In genomic region chr2:168433392-168433791, GRCm38 (mm10) we compare ENCODE assay signal across 28 mouse cellular contexts.
A peak's percentile ranks its signal among the peaks of the same experiment; 100 is the strongest.
DNase-seq lines count a peak whose midpoint lies in the region; ATAC-seq and TF ChIP-seq lines count a peak whose summit lies in the region.
"Had no signal": no experiment of that assay in that cellular context is flagged by ENCODE, and none has a peak within 500 bp of the region (broad histone marks: within the 10 kb centered on the region; RNA-seq: fewer than 3 reads in every experiment).

No protein-coding gene starts in this region.

- H3K79me2 ChIP-seq in liver, adult 2 months (ENCODE audit: control insufficient read depth, insufficient read depth, low read length) = no peaks in the 10 kb centered on the region

- DNase-seq in liver, adult 2 months (ENCODE audit: extremely low read depth, low read depth, low spot score) = peak; percentile 7
- DNase-seq in kidney, postnatal 25 days = peak; percentile 60 to 81
- no peak for DNase-seq in cerebellum, postnatal 25 days
- no peak for DNase-seq in hindbrain, embryonic 11.5 days (ENCODE audit: low spot score)
- DNase-seq: adrenal gland, postnatal 36 days; cerebellum, adult 9-11 months; gastrocnemius, postnatal 36 days; heart, adult 2 months; heart, postnatal 14 days; liver, embryonic 13.5 days; lung, embryonic 14.5 days; lung, postnatal 36 days; right cerebral cortex, adult 18-20 months; right cerebral cortex, postnatal 4 days had no signal

- H3K27me3 ChIP-seq in intestine, embryonic 16.5 days (replicated peaks; ENCODE audit: control insufficient read depth, insufficient read depth, low read length) = no peaks in the 10 kb centered on the region
- H3K27me3 ChIP-seq in intestine, embryonic 15.5 days (replicated peaks) = no peaks in the 10 kb centered on the region
- no peaks in the 10 kb centered on the region for H3K27me3 ChIP-seq in liver, adult 2 months (ENCODE audit: control insufficient read depth, insufficient read depth, low read length)
- H3K27me3 ChIP-seq in liver, embryonic 12.5 days (replicated peaks) = 0 out of 2 replicates have a peak, but pooled peaks cover 5% of the 10 kb centered on the region
- H3K27me3 ChIP-seq in intestine, postnatal 0 days (replicated peaks; ENCODE audit: control insufficient read depth, insufficient read depth, low read length) = no peaks in the 10 kb centered on the region
- H3K27me3 ChIP-seq in hindbrain, embryonic 11.5 days (ENCODE audit: control insufficient read depth, insufficient read depth, low read length) = no peaks in the 10 kb centered on the region
- H3K27me3 ChIP-seq: hindbrain, embryonic 12.5 days; limb, embryonic 12.5 days; liver, embryonic 13.5 days; neural tube, embryonic 15.5 days; Patski had no signal

- H3K36me3 ChIP-seq in intestine, embryonic 16.5 days (ENCODE audit: control insufficient read depth, insufficient read depth, low read length) = no peaks in the 10 kb centered on the region
- no peaks in the 10 kb centered on the region for H3K36me3 ChIP-seq in intestine, embryonic 15.5 days
- no peaks in the 10 kb centered on the region for H3K36me3 ChIP-seq in liver, adult 2 months (ENCODE audit: control insufficient read depth, insufficient read depth, low read length)
- H3K36me3 ChIP-seq in liver, embryonic 12.5 days = no peaks in the 10 kb centered on the region
- no peaks in the 10 kb centered on the region for H3K36me3 ChIP-seq in intestine, postnatal 0 days (ENCODE audit: control insufficient read depth, insufficient read depth)
- H3K36me3 ChIP-seq in hindbrain, embryonic 11.5 days (ENCODE audit: control insufficient read depth, insufficient read depth, low read length) = no peaks in the 10 kb centered on the region
- H3K36me3 ChIP-seq: embryonic facial prominence, embryonic 10.5 days; G1E; heart, embryonic 13.5 days; hindbrain, embryonic 12.5 days; limb, embryonic 12.5 days; liver, embryonic 13.5 days; midbrain, embryonic 10.5 days; neural tube, embryonic 15.5 days had no signal

- 66% methylated on average over 5 of the region's 5 CpGs for WGBS in intestine, embryonic 16.5 days
- 60% methylated on average over 5 of the region's 5 CpGs for WGBS in intestine, embryonic 15.5 days
- 66% methylated on average over 5 of the region's 5 CpGs for WGBS in liver, adult 2 months
- WGBS in liver, embryonic 12.5 days (ENCODE audit: insufficient replicate concordance) = 58% methylated on average over 5 of the region's 5 CpGs
- 56% methylated on average over 5 of the region's 5 CpGs for WGBS in intestine, postnatal 0 days
- WGBS in hindbrain, embryonic 11.5 days = 74% methylated on average over 5 of the region's 5 CpGs

- no peak for TF ChIP-seq CTCF in liver, adult 2 months (IDR thresholded peaks at IDR 0.05; ENCODE audit: low read depth, low read length)
- TF ChIP-seq CTCF in intestine, postnatal 0 days (IDR thresholded peaks at IDR 0.05; ENCODE audit: low read depth) = peak; percentile 25; the same call in 1 of the 2 replicates

- TF ChIP-seq POLR2A in liver, adult 2 months (IDR thresholded peaks at IDR 0.05; ENCODE audit: extremely low read depth, insufficient read depth, low read length) = no peak

- H3K4me3 ChIP-seq in intestine, embryonic 16.5 days (ENCODE audit: low read length) = no peak overlapping the region
- no peak overlapping the region for H3K4me3 ChIP-seq in intestine, embryonic 15.5 days (replicated peaks)
- H3K4me3 ChIP-seq in liver, adult 2 months (ENCODE audit: insufficient read depth, low read depth, low read length) = no peak overlapping the region
- no peak overlapping the region for H3K4me3 ChIP-seq in liver, embryonic 12.5 days
- H3K4me3 ChIP-seq in intestine, postnatal 0 days (ENCODE audit: low read depth, low read length) = no peak overlapping the region
- H3K4me3 ChIP-seq in hindbrain, embryonic 11.5 days (ENCODE audit: low read depth, low read length) = no peak overlapping the region
- H3K4me3 ChIP-seq: embryonic facial prominence, embryonic 10.5 days; heart, adult 2 months; heart, embryonic 13.5 days; hindbrain, embryonic 12.5 days; limb, embryonic 12.5 days; liver, embryonic 13.5 days; midbrain, embryonic 10.5 days; neural tube, embryonic 15.5 days had no signal

- H3K9ac ChIP-seq in intestine, embryonic 16.5 days (ENCODE audit: low read depth, low read length) = no peak overlapping the region
- H3K9ac ChIP-seq in intestine, embryonic 15.5 days = no peak overlapping the region
- no peak overlapping the region for H3K9ac ChIP-seq in liver, adult 2 months (ENCODE audit: low read depth, low read length)
- H3K9ac ChIP-seq in liver, embryonic 12.5 days = no peak overlapping the region
- H3K9ac ChIP-seq in intestine, postnatal 0 days (ENCODE audit: low read depth, low read length) = no peak overlapping the region
- no peak overlapping the region for H3K9ac ChIP-seq in hindbrain, embryonic 11.5 days (ENCODE audit: low read depth, low read length)
- H3K9ac ChIP-seq: heart, embryonic 13.5 days; hindbrain, embryonic 12.5 days; limb, embryonic 12.5 days; liver, embryonic 13.5 days; lung, embryonic 14.5 days; neural tube, embryonic 15.5 days had no signal

- H3K4me1 ChIP-seq in intestine, embryonic 16.5 days (ENCODE audit: control insufficient read depth, insufficient read depth, low read length) = peaks cover 8% of the 10 kb centered on the region; the same call in 1 of the 2 replicates
- no peaks in the 10 kb centered on the region; the same call in 1 of the 2 replicates for H3K4me1 ChIP-seq in intestine, embryonic 15.5 days (replicated peaks)
- H3K4me1 ChIP-seq in liver, adult 2 months (ENCODE audit: control insufficient read depth, insufficient read depth, low read length) = no peaks in the 10 kb centered on the region
- no peaks in the 10 kb centered on the region for H3K4me1 ChIP-seq in liver, embryonic 12.5 days
- H3K4me1 ChIP-seq in intestine, postnatal 0 days (replicated peaks; ENCODE audit: control insufficient read depth, insufficient read depth, low read length) = no peaks in the 10 kb centered on the region
- no peaks in the 10 kb centered on the region; the same call in 1 of the 2 replicates for H3K4me1 ChIP-seq in hindbrain, embryonic 11.5 days (replicated peaks; ENCODE audit: control insufficient read depth, insufficient read depth, low read length)
- H3K4me1 ChIP-seq: heart, embryonic 13.5 days; limb, embryonic 12.5 days; liver, embryonic 13.5 days; neural tube, embryonic 15.5 days had no signal

- H3K27ac ChIP-seq in intestine, embryonic 16.5 days (ENCODE audit: low read length) = 0 out of 2 replicates have a peak overlapping the region, but pooled peaks have one; percentile 5
- H3K27ac ChIP-seq in intestine, embryonic 15.5 days = no peak overlapping the region
- no peak overlapping the region for H3K27ac ChIP-seq in liver, adult 2 months (replicated peaks; ENCODE audit: insufficient read depth, low read depth, low read length)
- no peak overlapping the region for H3K27ac ChIP-seq in liver, embryonic 12.5 days
- H3K27ac ChIP-seq in intestine, postnatal 0 days (ENCODE audit: low read depth, low read length) = no peak overlapping the region
- H3K27ac ChIP-seq in hindbrain, embryonic 11.5 days (ENCODE audit: low read depth, low read length) = no peak overlapping the region
- H3K27ac ChIP-seq: embryonic facial prominence, embryonic 10.5 days; heart, adult 2 months; heart, embryonic 13.5 days; hindbrain, embryonic 12.5 days; limb, embryonic 12.5 days; liver, embryonic 13.5 days; midbrain, embryonic 10.5 days; neural tube, embryonic 15.5 days had no signal

- H3K4me2 ChIP-seq in intestine, embryonic 16.5 days (ENCODE audit: low read depth, low read length) = no peak overlapping the region
- no peak overlapping the region for H3K4me2 ChIP-seq in intestine, embryonic 15.5 days (replicated peaks)
- H3K4me2 ChIP-seq in liver, embryonic 12.5 days = no peak overlapping the region
- H3K4me2 ChIP-seq in intestine, postnatal 0 days (replicated peaks; ENCODE audit: low read depth) = no peak overlapping the region
- H3K4me2 ChIP-seq in hindbrain, embryonic 11.5 days (replicated peaks; ENCODE audit: low read depth, low read length) = no peak overlapping the region
- H3K4me2 ChIP-seq: heart, embryonic 13.5 days; hindbrain, embryonic 12.5 days; limb, embryonic 12.5 days; liver, embryonic 13.5 days; lung, embryonic 14.5 days; neural tube, embryonic 15.5 days had no signal

- ATAC-seq in intestine, embryonic 16.5 days = no peak
- no peak for ATAC-seq in intestine, embryonic 15.5 days
- ATAC-seq in liver, embryonic 12.5 days = no peak
- ATAC-seq in intestine, postnatal 0 days = no peak
- ATAC-seq in hindbrain, embryonic 11.5 days (ENCODE audit: low FRiP score) = no peak
- ATAC-seq: CD4-positive, CD25-positive, alpha-beta regulatory T cell, adult 4 months; forebrain, embryonic 16.5 days; Patski had no signal

- H3K9me3 ChIP-seq in intestine, embryonic 16.5 days (ENCODE audit: control insufficient read depth, low read length) = no peaks in the 10 kb centered on the region
- H3K9me3 ChIP-seq in intestine, embryonic 15.5 days = no peaks in the 10 kb centered on the region
- peaks cover 7% of the 10 kb centered on the region; the same call in 1 of the 2 replicates for H3K9me3 ChIP-seq in liver, embryonic 12.5 days (replicated peaks)
- no peaks in the 10 kb centered on the region for H3K9me3 ChIP-seq in intestine, postnatal 0 days (ENCODE audit: control insufficient read depth)
- H3K9me3 ChIP-seq in hindbrain, embryonic 11.5 days (ENCODE audit: control insufficient read depth, low read length) = no peaks in the 10 kb centered on the region
- H3K9me3 ChIP-seq: hindbrain, embryonic 12.5 days; limb, embryonic 12.5 days; midbrain, embryonic 10.5 days; neural tube, embryonic 15.5 days had no signal

Comparison
In these comparisons a context has a peak if more than half of its experiments do, and no peak if none do; other contexts are left out.
1. DNase-seq: peak in liver, adult 2 months (single experiment) and kidney, postnatal 25 days (2 of 2); none in cerebellum, postnatal 25 days (0 of 2) and hindbrain, embryonic 11.5 days (single experiment).